In genomic region chr6:48529261-48529660, GRCm38 (mm10) we compare ENCODE assay signal across 19 mouse cellular contexts. TPM values are rescaled to one million over a fixed set of nuclear protein-coding genes. Genes with fewer than 3 reads are reported as not detected.
DNase-seq lines count a peak whose midpoint lies in the region; ATAC-seq and TF ChIP-seq lines count a peak whose summit lies in the region.
"Had no signal": no experiment of that assay in that cellular context is flagged by ENCODE, and none has a peak within 500 bp of the region (broad histone marks: within the 10 kb centered on the region; RNA-seq: fewer than 3 reads in every experiment).

No protein-coding gene starts in this region.

- no peaks in the 10 kb centered on the region for H3K9me3 ChIP-seq in forebrain, postnatal 0 days (ENCODE audit: low read length)
- no peaks in the 10 kb centered on the region for H3K9me3 ChIP-seq in forebrain, embryonic 11.5 days (ENCODE audit: control insufficient read depth, low read length)
- no peaks in the 10 kb centered on the region for H3K9me3 ChIP-seq in lung, postnatal 0 days (ENCODE audit: low read length)
- H3K9me3 ChIP-seq in liver, postnatal 0 days (ENCODE audit: low read length), result no peaks in the 10 kb centered on the region
- H3K9me3 ChIP-seq: embryonic facial prominence, embryonic 12.5 days; heart, embryonic 13.5 days; hindbrain, embryonic 12.5 days; liver, embryonic 15.5 days; midbrain, embryonic 13.5 days had no signal

- TF ChIP-seq EP300 in lung, postnatal 0 days (IDR thresholded peaks at IDR 0.05), result no peak
- TF ChIP-seq EP300 in liver, postnatal 0 days (IDR thresholded peaks at IDR 0.05; ENCODE audit: low read depth), result no peak

- no peak overlapping the region for H3K4me3 ChIP-seq in forebrain, postnatal 0 days (ENCODE audit: low read depth, low read length)
- no peak overlapping the region for H3K4me3 ChIP-seq in forebrain, embryonic 11.5 days (ENCODE audit: low read depth, low read length)
- no peak overlapping the region for H3K4me3 ChIP-seq in lung, postnatal 0 days (ENCODE audit: low read depth, low read length)
- H3K4me3 ChIP-seq in liver, postnatal 0 days (ENCODE audit: low read depth, low read length), result no peak overlapping the region
- H3K4me3 ChIP-seq: embryonic facial prominence, embryonic 12.5 days; heart, embryonic 13.5 days; hindbrain, embryonic 12.5 days; liver, embryonic 15.5 days; midbrain, embryonic 13.5 days had no signal

- no peaks in the 10 kb centered on the region for H3K4me1 ChIP-seq in forebrain, postnatal 0 days (ENCODE audit: insufficient read depth)
- H3K4me1 ChIP-seq in forebrain, embryonic 11.5 days (replicated peaks; ENCODE audit: control insufficient read depth, insufficient read depth, low read length), result no peaks in the 10 kb centered on the region
- no peaks in the 10 kb centered on the region for H3K4me1 ChIP-seq in lung, postnatal 0 days (ENCODE audit: insufficient read depth, low read depth, low read length)
- H3K4me1 ChIP-seq in liver, postnatal 0 days (ENCODE audit: insufficient read depth), result no peaks in the 10 kb centered on the region
- H3K4me1 ChIP-seq: embryonic facial prominence, embryonic 12.5 days; hindbrain, embryonic 12.5 days; liver, embryonic 15.5 days; midbrain, embryonic 13.5 days had no signal

- H3K27ac ChIP-seq in forebrain, postnatal 0 days (ENCODE audit: low read depth, low read length), result no peak overlapping the region
- no peak overlapping the region for H3K27ac ChIP-seq in forebrain, embryonic 11.5 days (ENCODE audit: low read depth, low read length)
- H3K27ac ChIP-seq in lung, postnatal 0 days (ENCODE audit: low read length), result no peak overlapping the region
- H3K27ac ChIP-seq in liver, postnatal 0 days (ENCODE audit: low read depth), result no peak overlapping the region
- H3K27ac ChIP-seq: embryonic facial prominence, embryonic 12.5 days; heart, embryonic 13.5 days; hindbrain, embryonic 12.5 days; liver, embryonic 15.5 days; macrophage; midbrain, embryonic 13.5 days had no signal

- TF ChIP-seq CTCF in forebrain, postnatal 0 days (IDR thresholded peaks at IDR 0.05; ENCODE audit: low read depth), result 0 out of 2 replicates have a peak, but pooled peaks have one; percentile 16
- peak; percentile 46 for TF ChIP-seq CTCF in lung, postnatal 0 days (IDR thresholded peaks at IDR 0.05)
- TF ChIP-seq CTCF in liver, postnatal 0 days (IDR thresholded peaks at IDR 0.05; ENCODE audit: low read depth), result peak; percentile 36; the same call in 1 of the 2 replicates

- 72% methylated on average over 14 of the region's 14 CpGs for WGBS in forebrain, postnatal 0 days
- 78% methylated on average over 14 of the region's 14 CpGs for WGBS in forebrain, embryonic 11.5 days
- WGBS in lung, postnatal 0 days, result 66% methylated on average over 14 of the region's 14 CpGs
- 46% methylated on average over 14 of the region's 14 CpGs for WGBS in liver, postnatal 0 days (ENCODE audit: insufficient replicate concordance)

- no peak overlapping the region for H3K4me2 ChIP-seq in forebrain, postnatal 0 days (ENCODE audit: low read depth)
- H3K4me2 ChIP-seq in forebrain, embryonic 11.5 days (ENCODE audit: low read depth, low read length, severe bottlenecking), result no peak overlapping the region
- H3K4me2 ChIP-seq in lung, postnatal 0 days (replicated peaks; ENCODE audit: low read depth, low read length), result no peak overlapping the region
- no peak overlapping the region for H3K4me2 ChIP-seq in liver, postnatal 0 days (ENCODE audit: low read depth, low read length)
- H3K4me2 ChIP-seq: embryonic facial prominence, embryonic 12.5 days; heart, embryonic 13.5 days; hindbrain, embryonic 12.5 days; liver, embryonic 15.5 days; midbrain, embryonic 13.5 days had no signal

- H3K27me3 ChIP-seq in forebrain, postnatal 0 days (ENCODE audit: insufficient read depth, low read length), result no peaks in the 10 kb centered on the region
- H3K27me3 ChIP-seq in forebrain, embryonic 11.5 days (ENCODE audit: control insufficient read depth, insufficient read depth, low read length), result no peaks in the 10 kb centered on the region
- H3K27me3 ChIP-seq in lung, postnatal 0 days (replicated peaks; ENCODE audit: insufficient read depth, low read length), result no peaks in the 10 kb centered on the region
- H3K27me3 ChIP-seq in liver, postnatal 0 days (ENCODE audit: insufficient read depth, low read length), result no peaks in the 10 kb centered on the region
- H3K27me3 ChIP-seq: embryonic facial prominence, embryonic 12.5 days; heart, embryonic 13.5 days; hindbrain, embryonic 12.5 days; liver, embryonic 15.5 days; midbrain, embryonic 13.5 days had no signal

- H3K36me3 ChIP-seq in forebrain, postnatal 0 days (ENCODE audit: insufficient read depth), result peaks cover 25% of the 10 kb centered on the region
- no peaks in the 10 kb centered on the region for H3K36me3 ChIP-seq in forebrain, embryonic 11.5 days (ENCODE audit: control insufficient read depth, insufficient read depth, low read length)
- H3K36me3 ChIP-seq in lung, postnatal 0 days (ENCODE audit: insufficient read depth, low read length), result no peaks in the 10 kb centered on the region
- H3K36me3 ChIP-seq in liver, postnatal 0 days (replicated peaks; ENCODE audit: insufficient read depth, low read length), result no peaks in the 10 kb centered on the region
- H3K36me3 ChIP-seq: liver, embryonic 15.5 days had no signal

- H3K9ac ChIP-seq in forebrain, postnatal 0 days, result no peak overlapping the region
- H3K9ac ChIP-seq in forebrain, embryonic 11.5 days (ENCODE audit: low read length), result no peak overlapping the region
- H3K9ac ChIP-seq in lung, postnatal 0 days (replicated peaks; ENCODE audit: low read depth), result no peak overlapping the region
- H3K9ac ChIP-seq in liver, postnatal 0 days (replicated peaks), result no peak overlapping the region
- H3K9ac ChIP-seq: embryonic facial prominence, embryonic 12.5 days; heart, embryonic 13.5 days; hindbrain, embryonic 12.5 days; liver, embryonic 15.5 days; midbrain, embryonic 13.5 days had no signal

- no peak for ATAC-seq in forebrain, postnatal 0 days
- ATAC-seq in forebrain, embryonic 11.5 days (replicated peaks; ENCODE audit: low FRiP score), result no peak
- ATAC-seq in lung, postnatal 0 days, result no peak
- ATAC-seq in liver, postnatal 0 days, result no peak
- ATAC-seq: midbrain, embryonic 13.5 days had no signal

- no peak for DNase-seq in forebrain, postnatal 0 days
- DNase-seq in forebrain, embryonic 11.5 days (ENCODE audit: low spot score), result no peak
- no peak for DNase-seq in lung, postnatal 0 days (ENCODE audit: low spot score)
- DNase-seq in lung, postnatal 25 days (ENCODE audit: low spot score), result no peak
- peak; percentile 33 for DNase-seq in R1 (ENCODE audit: low read depth, low spot score)
- DNase-seq in liver, postnatal 0 days, result no peak
- no peak for DNase-seq in right cerebral cortex, adult 2 months (ENCODE audit: low spot score in 2 of 2)
- no peak for DNase-seq in testis, postnatal 10 days (ENCODE audit: low spot score)
- DNase-seq: adrenal gland, postnatal 25 days; cerebellum, postnatal 36 days; kidney, adult 2 months; kidney, postnatal 36 days had no signal

RNA-seq across cellular contexts. Expression of gene Atp6v0e2, which starts 8.2 kb away (rescaled TPM):
- total RNA-seq in forebrain, postnatal 0 days (2014; rRNA removed), result 288 and 325 TPM in 2 replicates
- polyA plus RNA-seq in forebrain, postnatal 0 days (2015; fragmentation: Nextera tagmentation; extraction: Ambion mirVana), result 384 and 414 TPM in 2 replicates
- 52.5 and 56.6 TPM in 2 replicates for polyA plus RNA-seq in forebrain, embryonic 11.5 days (2014; fragmentation: Nextera tagmentation; extraction: Ambion mirVana)
- 8.4 and 9.1 TPM in 2 replicates for polyA plus RNA-seq in lung, postnatal 0 days (2015; fragmentation: Nextera tagmentation; extraction: Ambion mirVana)
- polyA plus RNA-seq in liver, postnatal 0 days (2015; fragmentation: Nextera tagmentation; extraction: Ambion mirVana), result 1.1 and 1.2 TPM in 2 replicates
- total RNA-seq: MEL had no signal
- polyA plus RNA-seq: macrophage had no signal

RNA-seq across cellular contexts. Expression of gene Lrrc61, which starts 25.3 kb away (rescaled TPM):
- total RNA-seq in forebrain, postnatal 0 days (2014; rRNA removed), result 27.5 and 28.7 TPM in 2 replicates
- 16.8 and 20.9 TPM in 2 replicates for polyA plus RNA-seq in forebrain, postnatal 0 days (2015; fragmentation: Nextera tagmentation; extraction: Ambion mirVana)
- 12.6 and 13.7 TPM in 2 replicates for polyA plus RNA-seq in forebrain, embryonic 11.5 days (2014; fragmentation: Nextera tagmentation; extraction: Ambion mirVana)
- polyA plus RNA-seq in lung, postnatal 0 days (2015; fragmentation: Nextera tagmentation; extraction: Ambion mirVana), result 4.2 and 4.7 TPM in 2 replicates
- polyA plus RNA-seq in liver, postnatal 0 days (2015; fragmentation: Nextera tagmentation; extraction: Ambion mirVana), result 2.4 and 2.7 TPM in 2 replicates
- total RNA-seq: MEL had no signal

RNA-seq across cellular contexts. Expression of gene Rarres2, which starts 43.3 kb away (rescaled TPM):
- total RNA-seq in forebrain, postnatal 0 days (2014; rRNA removed), result 8.0 and 9.1 TPM in 2 replicates
- polyA plus RNA-seq in forebrain, postnatal 0 days (2015; fragmentation: Nextera tagmentation; extraction: Ambion mirVana), result 12.0 and 13.1 TPM in 2 replicates
- polyA plus RNA-seq in forebrain, embryonic 11.5 days (2014; fragmentation: Nextera tagmentation; extraction: Ambion mirVana), result 0.60 and 0.84 TPM in 2 replicates
- 301 and 319 TPM in 2 replicates for polyA plus RNA-seq in lung, postnatal 0 days (2015; fragmentation: Nextera tagmentation; extraction: Ambion mirVana)
- polyA plus RNA-seq in liver, postnatal 0 days (2015; fragmentation: Nextera tagmentation; extraction: Ambion mirVana), result 485 and 531 TPM in 2 replicates
- total RNA-seq: MEL had no signal
- polyA plus RNA-seq: macrophage had no signal

Comparison
In these comparisons a context has a peak if more than half of its experiments do, and no peak if none do; other contexts are left out.
1. RNA of gene Rarres2, which starts 43.3 kb away (polyA plus RNA-seq): 485 to 531 TPM in liver, postnatal 0 days and 301 to 319 TPM in lung, postnatal 0 days; 12.0 to 13.1 TPM in forebrain, postnatal 0 days and 0.60 to 0.84 TPM in forebrain, embryonic 11.5 days; every median in the first group is over 10 times any median in the second.
2. Peak in every context shown above with its lines, with median percentiles within 50 percentile points of each other: CTCF ChIP-seq.